Mouse (Mus musculus) monocyte, adult 2 months (primary cell): ENCODE measurements around the gene Efemp2.

ENCODE experiments used
- DNase-seq, 2 experiments: peaks; one replicate each; pipeline ENCODE4 v3.0.0; 2022; ENCODE audit warnings: low spot score in 2 of 2, low read depth in 1 of 2

The Efemp2 gene

DNA sequence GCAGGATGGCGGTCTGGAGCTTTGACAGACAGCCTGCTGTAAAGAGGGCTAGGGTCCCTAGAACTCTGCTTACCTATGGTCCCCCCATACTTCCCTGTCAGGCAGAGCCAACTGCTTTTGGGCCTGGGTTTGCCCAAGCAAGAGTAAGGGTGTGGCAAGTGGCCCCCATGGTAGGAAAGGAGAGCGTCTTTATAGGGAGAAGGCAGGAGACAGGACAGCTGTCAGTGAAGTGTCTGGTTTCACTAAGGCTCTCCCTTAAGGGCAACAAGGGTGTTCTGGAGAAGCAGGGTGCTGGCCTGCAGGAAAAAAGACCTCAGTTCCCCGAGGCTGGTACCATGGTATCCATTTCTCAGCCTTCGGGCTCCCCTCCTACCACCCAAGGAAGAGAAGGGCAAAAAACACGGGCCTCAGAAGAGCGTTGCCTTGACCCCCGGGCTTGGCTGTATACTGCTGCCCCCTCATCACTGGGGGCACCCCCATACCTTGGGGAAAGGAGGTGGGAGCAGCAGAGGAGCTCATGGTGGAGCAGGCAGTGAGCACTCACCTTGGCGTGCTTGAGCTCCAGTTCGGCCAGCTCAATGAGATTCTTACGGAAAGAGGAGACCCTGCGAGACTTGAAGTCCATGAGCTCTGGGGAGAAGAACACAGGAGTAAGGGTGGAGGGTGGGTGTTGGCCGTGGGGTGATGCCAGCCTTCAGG lies 21.7 kb downstream of the Efemp2 start:
- no peak for DNase-seq

DNA sequence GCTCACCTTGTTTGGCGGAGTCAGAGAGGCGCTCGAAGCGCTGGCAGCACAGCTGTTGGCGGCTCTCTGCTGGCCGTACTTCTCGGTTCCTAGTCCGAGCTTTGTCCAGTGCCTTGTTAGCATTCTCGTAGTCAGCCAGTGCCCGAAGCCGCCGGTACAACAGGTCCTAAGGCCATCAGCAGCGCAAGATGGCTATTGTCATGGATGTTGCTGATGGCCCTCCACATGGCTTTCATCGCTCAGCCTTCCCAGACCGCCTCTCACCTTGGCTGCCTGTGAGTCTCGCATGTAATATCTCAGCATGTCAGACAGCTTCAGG lies 22.3 kb downstream of the Efemp2 start:
- no peak for DNase-seq

DNA sequence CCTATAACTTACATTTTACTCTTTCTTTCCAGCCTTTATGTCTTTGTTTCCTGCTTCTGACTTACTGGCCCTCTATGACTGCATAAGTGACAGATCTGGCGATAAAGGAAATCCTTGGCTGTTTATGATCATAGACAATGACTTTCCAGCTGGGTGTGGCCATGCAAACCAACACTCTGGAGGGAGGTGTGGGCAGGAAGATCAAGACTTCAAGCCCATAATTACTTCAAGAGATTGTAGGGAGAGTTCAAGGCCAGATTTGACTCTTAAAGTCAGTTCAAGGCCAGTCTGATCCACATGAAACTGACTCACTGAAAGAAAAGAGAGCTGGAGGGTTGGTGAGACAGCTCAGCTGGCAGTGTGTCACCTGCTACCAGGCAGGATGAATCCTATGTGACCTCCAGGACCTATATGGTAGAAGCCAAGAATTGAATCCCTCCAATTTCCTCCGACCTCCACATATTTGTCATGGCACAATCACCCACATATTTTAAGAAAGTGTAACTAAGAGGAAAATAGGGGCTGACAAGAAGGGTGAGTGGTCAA lies 26.6 kb downstream of the Efemp2 start:
- no peak for DNase-seq

DNA sequence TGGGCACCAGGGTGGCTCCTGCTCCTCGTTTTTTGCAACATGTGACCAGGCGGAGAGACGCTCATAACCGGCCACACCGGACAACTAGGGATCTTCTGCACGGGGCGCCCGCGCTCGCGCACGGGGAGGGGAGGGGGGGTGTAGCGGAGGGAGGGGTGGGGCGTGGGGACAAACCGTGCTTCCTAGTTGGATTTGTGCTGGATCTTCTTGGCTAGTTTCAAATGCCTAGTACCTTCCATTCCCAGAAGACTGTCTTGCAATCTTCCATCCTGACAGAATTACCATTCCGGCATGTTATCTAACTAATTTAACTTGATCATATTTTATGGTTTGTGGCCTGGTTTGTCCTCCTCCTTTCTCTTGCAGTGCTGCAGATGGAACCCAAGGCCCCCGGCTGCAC lies 29.9 kb downstream of the Efemp2 start, which contains the start of gene 1700020D05Rik:
Gene 1700020D05Rik (minus strand): TSS at position 101 of the 400 bp plus-strand sequence.
- DNase-seq, result no peak

DNA sequence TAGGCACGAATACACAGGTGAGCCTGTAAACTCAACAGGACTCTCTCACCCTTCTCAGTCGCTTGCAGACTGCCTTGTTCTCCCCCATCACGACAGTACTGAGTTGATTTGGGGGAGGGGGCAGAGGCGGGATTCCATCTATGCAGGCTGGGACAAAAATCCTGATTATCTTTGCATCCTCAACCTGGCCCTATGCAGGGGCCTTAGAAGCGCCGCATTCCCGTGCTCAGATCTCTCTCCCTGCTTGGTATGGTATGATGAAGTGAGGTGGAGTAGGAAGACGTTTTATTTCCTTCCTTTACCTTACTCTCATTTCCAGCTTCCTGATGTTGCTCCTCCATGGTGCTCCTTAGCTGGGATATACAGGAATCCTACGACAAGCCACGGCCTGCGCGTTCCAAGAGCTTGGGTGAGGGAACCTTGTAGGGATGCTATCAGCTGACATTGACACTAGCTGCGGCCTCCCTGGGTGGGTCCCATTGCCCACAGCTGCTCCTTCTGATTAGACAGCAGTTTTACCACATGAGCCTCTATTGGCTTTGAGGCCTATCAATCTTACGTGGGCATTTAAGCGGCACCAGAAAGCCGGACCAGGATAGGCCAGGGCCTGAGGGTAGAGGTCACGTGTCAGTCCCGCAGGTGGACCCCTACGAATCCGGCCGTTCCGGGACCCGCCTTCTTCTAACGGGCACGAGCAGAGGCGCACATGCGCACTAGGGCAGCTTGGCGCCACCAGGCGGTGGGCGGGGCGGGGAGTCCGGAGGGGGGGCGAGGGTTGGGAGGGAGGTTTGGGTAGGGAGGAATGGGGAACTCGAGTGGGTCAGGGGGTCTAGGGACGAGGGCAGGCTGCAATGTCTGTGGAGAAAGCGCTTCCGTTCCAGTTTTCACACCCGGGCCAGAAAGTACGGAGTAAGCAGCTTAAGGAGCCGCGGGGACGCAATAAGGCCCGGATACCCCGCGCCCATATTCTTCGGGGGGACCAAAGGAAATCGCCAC lies 36.6 kb downstream of the Efemp2 start, which contains the start of gene Snx32:
Gene Snx32 (minus strand): TSS at position 508 of the 996 bp plus-strand sequence.
- DNase-seq, result peak; percentile 87 to 92

DNA sequence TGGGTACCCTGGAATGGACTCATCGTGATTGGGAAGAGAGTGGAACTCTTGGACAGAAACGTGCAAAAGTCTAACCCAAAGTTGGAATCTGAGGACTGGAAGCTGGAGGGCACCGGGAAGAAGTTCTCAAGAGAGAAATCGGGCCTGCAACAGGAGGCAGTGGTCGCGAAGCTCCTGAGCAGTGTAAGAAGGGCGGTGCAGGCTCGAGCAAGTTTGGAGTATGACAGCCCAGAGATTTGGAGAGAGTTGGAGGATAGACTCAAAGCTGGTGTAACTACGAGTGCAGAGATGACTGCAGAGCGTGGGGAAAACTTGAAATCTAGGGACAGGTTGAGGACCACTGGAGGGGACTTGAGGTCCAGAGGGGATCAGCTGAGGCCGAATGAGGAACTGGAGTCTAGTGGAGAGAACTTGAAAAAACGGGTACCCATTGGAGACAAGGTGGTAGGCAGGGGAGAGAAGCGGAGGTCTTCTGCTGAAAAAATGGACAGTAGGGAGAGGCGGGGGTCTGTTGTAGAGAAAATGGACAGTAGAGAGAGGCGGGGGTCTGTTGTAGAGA lies 37.4 kb downstream of the Efemp2 start:
- no peak for DNase-seq

DNA sequence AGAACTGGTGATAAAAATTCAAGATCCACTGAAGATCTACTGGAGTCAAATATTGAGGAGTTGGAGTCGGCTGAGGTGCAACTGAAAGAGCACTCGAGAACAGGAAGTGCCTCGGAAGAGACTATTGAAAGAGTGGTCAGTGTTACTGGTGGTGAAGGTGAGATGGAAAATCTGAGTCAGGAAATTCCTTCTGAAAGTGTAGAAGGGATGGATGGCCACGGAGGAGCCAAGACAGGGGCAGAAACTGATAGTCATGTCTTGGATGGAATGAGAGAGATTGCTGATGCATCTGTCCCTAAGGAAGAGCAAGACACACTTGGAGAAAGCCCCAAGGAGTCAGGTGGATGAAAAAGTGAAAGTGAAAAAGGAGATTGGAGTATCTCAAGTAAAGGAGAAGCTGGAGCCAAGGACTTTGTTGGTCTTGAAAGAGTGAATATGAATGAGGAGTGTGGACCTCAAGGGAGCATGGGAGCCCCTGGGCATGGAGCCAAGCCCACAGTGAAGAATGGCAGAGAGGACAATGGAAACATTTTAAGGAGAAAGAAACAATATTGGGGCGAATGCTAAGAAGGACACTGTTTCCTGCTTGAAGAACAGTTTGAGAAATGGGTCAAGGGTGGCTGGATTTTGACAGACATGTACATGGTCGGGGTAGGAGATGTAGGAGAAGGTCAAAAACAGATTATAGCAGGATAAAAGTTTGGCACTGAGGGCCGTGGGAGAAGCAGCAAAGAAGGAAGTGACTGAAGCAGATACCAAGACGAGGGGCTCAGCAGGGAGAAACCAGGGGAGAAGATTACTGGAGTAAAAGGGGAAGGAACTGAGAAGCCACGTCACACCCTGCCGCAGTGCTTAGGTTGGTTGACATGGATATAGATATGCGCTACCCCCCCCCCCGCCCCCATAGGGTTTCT lies 38.6 kb downstream of the Efemp2 start:
- DNase-seq, result peak; percentile 33 to 43

DNA sequence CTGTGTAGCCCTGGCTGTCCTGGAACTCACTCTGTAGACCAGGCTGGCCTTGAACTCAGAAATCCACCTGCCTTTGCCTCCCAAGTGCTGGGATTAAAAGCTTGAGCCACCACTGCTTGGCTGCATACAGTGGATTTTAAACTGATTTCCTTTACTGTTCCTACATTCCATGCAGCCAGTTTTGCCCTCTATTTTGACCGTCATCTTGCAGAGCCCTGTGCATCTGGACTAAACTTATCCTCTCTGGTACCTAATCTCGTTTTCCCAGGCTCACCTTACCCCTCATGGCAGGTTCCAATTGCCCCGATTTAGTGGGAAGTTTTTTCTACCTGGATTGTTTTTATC lies 39.2 kb downstream of the Efemp2 start:
- DNase-seq, result no peak

DNA sequence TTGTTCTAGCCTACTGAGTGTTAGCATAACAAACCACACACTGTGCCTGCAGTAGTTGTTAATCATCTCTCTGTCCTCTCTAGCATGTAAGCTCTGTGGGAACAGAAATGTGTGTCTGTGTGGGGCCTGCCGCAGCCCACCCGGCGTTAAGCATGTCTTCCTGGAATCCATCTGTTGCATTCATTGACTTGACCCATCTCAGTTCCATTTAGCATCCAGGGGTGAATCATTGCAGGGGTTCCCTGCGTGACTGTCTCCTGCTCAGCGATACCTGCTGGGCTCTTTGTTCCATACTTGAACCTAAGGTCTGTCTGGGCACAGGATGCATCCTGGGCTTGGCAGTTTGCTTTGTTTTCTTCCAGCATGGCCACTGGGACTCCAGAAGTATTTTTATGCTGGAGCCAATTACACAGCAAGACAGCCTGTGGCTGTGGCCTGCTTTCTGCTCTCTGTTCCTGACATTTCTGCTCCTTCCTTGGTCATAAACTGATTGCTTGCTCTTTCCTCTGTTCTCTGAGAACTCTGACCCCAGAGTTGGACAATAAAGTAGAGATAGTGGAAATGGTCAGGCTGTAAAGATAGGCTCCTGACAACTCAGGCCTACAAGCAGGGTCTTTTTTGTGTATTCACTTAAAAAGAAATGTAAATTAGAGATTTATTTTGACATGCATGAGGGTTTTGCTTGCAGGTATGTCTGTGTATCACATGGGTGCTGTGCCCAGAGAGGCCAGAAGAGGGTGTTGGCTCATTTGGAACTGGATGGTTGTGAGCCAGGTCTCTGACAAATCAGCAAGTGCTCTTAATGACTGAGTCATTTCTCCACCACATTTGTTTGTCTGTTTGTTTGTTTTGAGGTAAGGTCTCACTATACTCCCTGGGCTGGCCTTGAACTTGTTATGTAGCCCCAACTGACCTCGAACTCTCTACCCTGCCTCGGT lies 42.4 kb downstream of the Efemp2 start:
- DNase-seq, result no peak

DNA sequence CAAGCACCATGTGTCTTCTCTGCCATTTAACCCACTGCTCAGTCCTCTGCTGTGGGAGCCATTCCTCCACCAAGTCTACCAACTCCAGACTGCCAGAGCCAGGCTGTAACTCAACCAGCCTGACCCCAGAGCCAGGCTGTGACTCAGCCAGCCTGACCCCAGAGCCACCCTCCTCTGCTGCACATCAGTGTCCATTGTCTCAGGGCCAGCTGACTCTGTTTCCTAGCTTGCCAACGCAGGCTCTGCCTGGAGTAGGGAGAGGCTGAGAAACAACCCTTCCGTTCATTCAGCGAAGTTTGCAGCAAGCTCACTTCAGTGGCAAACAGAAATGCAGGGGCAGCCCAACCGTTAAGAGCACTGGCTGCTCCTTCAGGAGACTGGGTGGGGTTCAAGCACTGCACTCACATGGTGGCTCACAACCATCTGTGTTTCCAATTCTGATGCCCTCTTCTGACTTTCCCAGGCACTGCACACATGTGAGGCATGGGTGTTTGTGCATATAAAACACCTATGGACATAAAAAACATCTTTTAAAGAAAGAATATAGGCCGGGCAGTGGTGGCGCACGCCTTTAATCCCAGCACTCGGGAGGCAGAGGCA lies 43.3 kb downstream of the Efemp2 start:
- no peak for DNase-seq

DNA sequence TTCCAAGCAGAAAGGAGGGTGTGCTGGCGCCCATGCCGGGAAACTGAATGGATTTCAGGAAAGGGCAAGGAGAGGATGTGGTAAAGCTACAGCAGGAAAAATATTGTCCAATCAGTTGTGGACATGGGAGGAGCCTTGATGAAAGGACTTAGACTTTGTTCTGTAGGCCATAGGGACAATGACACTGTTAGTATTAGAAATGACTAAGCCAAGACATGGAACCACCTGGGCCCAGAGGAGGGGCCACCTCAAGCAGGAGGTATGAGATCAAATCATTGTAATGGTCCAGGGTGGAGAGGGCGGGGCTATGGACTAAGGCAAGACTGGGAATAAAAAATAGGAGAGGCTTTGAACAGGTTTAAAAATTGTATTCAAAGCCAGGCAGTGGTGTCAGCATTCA lies 45.0 kb downstream of the Efemp2 start:
- no peak for DNase-seq

DNA sequence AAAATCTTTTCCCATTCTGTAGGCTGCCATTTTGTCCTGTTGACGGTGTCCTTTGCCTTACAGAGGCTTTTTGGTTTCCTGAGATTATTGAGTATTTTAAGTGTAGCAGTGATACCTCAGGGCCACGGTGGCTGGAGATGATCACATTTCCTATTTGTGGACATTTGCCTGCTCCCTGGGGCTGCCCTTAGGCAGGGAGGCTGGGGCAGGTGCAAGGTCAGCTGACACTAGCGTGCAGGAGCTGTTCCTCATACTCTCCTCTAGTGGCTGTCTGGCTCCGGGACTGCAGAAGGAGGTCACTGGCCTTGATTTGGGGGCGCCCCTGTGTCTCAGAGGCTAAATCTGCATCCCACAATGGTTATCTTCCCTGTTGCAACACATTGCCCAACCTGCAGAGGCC lies 51.5 kb downstream of the Efemp2 start:
- DNase-seq, result no peak

DNA sequence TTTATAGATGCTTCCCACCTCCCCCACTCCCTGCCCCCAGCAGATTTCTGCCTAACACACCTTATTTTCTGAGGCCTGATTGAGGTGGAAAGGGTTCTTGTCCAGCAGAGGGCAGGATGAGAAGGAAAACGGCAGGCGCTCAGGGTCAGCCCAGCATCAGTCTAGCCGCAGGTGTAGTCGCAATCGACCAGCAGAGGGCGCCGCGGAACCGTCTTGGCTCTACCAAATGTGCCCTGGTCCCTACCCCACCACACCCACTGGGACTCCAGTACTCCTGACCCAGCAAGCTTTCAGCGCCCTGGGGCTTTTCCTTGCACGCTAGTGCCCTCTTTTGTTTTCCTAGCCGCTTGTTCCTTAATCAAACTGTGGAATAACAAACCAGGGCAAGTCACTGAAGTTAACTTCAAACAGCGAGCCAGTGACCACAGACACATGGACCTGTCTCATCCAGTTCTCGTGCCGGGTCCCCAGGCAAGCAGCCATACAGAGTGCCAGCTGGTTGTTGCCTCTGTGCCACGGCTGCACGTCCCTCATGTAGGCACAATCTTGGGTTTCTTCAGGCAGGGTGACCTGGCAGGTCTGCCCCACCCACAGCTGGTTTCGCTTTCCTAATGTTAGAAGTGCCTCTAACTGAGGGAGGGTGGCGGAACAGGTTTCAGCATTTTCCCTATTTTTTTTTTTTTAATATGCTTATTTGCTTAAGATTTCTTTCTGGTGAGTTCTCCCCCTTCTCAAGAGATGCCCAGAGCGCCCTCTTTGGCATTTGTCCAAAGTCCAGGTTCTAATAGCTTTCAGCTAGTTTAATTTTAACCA lies 55.8 kb downstream of the Efemp2 start:
- peak; percentile 86 to 91 for DNase-seq

DNA sequence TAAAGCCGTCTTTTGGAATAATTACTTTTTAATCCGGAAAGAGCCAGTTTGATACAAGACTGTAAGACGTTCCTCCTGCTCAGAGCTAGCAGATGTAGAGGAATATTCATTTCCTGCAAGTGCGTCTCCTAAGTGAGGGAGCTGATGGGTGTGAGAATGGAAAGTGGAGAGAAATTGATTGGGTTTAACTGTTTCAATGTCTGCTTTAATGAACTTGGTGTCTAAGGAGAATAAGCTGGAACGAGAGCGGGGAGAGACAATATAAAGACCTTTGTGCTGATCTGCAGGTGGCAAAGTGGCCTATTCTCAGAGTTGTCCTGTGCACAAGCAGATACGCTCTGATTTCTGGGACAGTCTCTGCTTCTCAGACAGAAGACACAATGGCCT lies 56.4 kb downstream of the Efemp2 start:
- DNase-seq, result no peak
